Mouse (Mus musculus) frontal cortex, postnatal 14 days (tissue): ENCODE measurements at regions not wholly inside any gene's neighbourhood (a gene's known extent, or its start where the extent isn't known, plus 50 kb on each side); places are given as distances from the start of the nearest gene placed in this dataset.

Experiments used
- DNase-seq, 2 experiments: peaks; one replicate each; pipeline ENCODE4 v3.0.0; 2022; ENCODE audit warnings: low spot score in 2 of 2

DNA sequence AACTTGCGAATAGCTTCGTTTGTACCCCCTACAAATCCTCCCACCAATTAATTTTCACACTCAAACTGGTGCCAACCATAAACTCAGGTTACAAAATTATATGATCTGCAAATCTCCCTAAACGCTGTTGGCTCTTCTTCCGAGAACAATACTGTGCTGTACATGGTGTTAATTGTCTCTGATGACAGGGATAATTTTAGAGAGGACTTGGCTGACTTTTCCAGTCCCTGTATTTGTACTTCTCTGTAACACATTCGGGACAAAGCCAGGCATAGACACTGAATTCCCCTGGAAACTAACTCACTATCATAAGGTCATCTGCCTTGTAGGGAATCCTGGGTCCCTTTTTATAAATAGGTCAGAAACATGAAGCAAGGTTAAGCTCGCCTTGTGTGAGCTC, 442.4 kb downstream of the Ppargc1a start:
- DNase-seq = no peak

- no peak for DNase-seq
Measured at GRCm38 (mm10) chr5:51110006-51110405, 457.5 kb downstream of the Ppargc1a start.

DNA sequence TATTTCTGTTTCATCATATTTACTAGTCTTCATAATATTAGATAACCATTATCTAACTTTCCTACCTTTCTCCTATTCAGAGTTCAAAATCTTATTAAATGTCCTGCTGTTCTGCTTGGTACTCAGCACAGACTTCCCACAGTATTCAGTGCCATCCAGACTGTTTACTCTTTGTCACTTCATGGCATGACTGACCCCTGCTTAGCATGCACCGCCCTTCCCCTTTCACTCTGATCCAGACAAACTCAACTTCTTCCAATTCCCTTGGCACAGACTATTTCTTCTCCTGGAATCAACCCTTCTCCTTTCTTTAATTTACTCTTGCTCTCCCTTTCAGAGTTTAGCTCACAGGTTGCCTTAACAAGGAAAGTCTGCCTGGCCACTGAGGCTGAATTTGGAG, 458.8 kb downstream of the Ppargc1a start:
- no peak for DNase-seq

DNA sequence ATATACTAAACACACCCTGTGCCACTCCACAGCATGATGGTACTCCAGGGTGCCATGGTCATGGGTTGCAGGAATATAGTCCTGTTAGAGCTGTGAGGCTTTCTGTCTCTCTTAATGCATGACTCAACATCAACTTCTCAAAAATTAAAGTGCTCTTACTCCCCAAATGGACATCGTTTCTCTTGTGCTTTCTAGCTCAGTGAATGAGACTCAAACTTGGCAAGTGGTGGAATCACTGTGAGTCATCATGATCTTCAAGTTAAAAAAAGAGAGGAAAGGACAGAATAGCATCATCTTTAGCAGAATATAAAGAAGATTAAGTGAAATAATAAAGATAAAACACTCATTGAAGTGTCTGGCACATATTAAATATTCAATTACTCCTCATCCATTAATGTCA, 459.3 kb downstream of the Ppargc1a start:
- no peak for DNase-seq

DNA sequence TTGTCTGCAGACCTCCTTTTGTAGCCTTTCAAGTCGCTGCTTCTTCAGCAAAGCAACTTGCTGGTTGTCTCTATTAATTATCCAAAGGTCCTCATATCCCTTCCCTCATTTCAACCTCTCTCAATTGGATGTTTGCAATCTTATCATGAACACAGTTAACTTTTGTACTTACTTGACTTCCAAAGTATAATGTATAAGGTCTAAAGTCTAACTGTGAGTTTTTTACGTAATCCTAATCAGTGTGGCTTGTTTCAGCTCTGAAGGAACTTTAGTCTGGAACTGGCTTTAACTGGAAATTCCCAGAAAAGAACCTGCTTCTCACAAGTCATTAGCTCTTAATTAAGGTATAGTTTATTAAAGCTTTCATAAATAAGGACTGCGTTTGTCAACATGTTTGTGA, 467.6 kb downstream of the Ppargc1a start:
- no peak for DNase-seq

DNA sequence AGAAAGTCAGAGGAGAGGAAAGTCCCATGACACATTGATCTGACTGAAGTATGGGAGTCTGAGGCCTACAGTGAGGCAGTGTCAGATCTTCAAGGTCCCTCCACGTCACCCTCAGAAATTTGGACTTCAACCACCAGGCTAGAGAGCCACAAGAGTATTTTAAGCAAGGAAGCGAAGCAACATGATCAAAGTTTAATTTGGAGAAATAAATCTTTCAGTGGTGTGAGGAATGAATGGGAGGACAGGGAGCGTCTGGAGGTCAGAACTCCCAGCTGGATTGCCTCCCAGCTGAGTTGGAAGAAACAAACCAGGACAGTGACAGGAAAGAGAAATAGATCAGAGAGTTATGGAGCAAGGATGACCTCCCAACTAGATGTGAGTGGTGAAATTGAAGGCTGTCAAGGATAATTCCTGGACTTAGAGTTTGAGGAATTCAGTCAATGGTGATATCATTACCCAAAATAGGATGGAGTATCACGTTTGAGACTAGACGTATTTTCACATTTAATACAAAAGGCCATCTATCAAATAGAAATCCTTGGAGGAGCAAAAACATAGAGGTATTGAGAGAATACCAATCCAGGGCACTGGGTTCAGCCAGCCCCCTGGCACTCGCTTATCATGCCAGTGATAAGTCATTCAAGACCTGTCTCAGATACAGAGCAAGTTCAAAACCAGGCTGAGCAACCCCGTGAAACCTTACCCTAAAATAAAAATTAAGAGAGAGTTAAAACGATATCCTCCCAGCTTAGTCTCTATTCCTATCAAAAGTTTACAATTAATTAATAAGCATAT, 494.7 kb downstream of the Ppargc1a start:
- no peak for DNase-seq

GRCm38 (mm10) chr5:51072146-51072545, 495.4 kb downstream of the Ppargc1a start:
- no peak for DNase-seq

GRCm38 (mm10) chr5:51069668-51070067, 497.9 kb downstream of the Ppargc1a start:
- DNase-seq = no peak

DNA sequence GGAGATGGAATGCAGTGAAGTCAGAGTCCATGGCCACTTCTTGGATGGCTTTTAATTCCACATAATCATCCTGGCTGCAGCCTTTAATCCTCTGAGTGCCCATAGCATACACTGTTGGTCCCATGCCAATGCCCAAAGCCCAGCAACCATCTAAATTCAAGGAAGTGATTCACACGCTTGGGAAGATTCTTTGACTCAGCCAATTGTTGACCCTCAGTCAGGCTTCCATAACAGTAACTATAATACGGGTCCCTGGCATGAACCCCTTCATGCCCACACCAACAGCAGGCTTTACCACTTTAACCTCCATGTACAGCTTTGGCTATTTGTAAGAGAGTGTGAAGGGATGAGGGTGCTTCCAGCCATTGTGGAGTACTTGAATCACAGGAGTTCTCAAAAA, 521.7 kb downstream of the Ppargc1a start:
- no peak for DNase-seq

- DNase-seq = no peak
Measured at GRCm38 (mm10) chr5:51041541-51042217, 525.8 kb downstream of the Ppargc1a start.

GRCm38 (mm10) chr5:51040926-51041325, 526.6 kb downstream of the Ppargc1a start:
- DNase-seq = no peak

- no peak for DNase-seq
Measured at GRCm38 (mm10) chr5:51040463-51040862, 527.1 kb downstream of the Ppargc1a start.

DNA sequence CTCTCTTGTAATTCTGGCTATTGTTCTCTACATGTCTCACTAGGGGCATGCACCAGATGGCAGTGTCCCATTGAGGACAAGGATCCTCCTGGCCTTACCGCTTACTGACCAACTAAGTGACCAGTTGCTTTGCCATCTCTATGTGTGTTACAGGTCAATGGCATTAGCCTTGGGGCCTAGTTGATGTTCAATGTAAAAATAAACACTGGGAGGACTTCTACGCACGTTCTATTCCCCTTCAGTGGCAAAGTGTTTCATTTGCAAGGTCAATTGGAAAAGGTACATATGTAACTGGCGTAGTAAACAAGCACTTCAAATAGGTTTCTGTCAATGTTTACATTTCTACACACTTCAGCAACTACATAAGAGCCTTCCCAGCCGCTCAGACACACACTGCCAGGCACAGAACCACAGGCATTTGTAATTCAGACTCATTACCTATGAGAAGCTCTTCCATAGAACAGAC, 527.8 kb downstream of the Ppargc1a start:
- DNase-seq = no peak

DNA sequence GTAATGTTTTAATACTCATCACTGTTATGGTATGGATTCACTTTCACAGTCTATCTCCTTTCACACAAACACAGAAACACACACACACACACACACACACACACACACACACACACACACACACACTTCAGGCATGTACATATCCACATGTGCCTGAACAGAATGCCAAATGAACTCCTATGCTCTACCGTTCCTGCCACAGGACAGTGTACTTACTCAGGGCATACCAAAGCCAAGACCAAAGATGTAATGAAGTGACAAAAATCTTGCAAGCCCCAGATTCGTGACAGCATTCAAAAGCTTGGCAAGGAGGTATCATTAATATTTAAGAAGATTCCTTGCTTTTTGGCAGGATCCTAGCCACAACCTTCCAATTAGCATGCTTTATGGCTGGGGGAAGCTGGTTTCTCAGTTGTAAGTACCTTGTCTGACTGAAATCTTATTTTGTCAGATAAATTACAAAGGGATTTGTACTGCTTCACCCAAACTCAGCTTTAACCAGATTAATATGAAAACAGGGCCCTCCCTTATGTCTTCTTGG, 531.0 kb downstream of the Ppargc1a start:
- no peak for DNase-seq

DNA sequence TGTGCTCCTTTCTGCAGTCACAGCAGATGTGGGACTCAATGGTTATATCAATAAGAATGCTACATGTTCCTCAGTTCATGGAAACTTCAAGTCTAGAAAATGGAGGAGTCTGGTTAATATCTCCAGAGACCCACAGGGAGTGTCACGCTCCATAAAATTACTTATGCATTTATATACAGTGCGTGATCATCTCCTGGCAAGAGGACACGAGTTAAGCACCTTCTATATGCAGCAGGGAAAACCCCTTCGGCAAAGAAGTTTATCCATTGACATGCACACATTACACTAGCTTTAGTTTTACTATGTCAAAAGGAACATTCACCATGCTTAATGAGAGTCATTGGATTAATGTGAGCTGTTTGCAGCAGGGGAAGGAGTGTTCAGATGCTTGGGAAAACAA, 538.6 kb downstream of the Ppargc1a start:
- no peak for DNase-seq

DNA sequence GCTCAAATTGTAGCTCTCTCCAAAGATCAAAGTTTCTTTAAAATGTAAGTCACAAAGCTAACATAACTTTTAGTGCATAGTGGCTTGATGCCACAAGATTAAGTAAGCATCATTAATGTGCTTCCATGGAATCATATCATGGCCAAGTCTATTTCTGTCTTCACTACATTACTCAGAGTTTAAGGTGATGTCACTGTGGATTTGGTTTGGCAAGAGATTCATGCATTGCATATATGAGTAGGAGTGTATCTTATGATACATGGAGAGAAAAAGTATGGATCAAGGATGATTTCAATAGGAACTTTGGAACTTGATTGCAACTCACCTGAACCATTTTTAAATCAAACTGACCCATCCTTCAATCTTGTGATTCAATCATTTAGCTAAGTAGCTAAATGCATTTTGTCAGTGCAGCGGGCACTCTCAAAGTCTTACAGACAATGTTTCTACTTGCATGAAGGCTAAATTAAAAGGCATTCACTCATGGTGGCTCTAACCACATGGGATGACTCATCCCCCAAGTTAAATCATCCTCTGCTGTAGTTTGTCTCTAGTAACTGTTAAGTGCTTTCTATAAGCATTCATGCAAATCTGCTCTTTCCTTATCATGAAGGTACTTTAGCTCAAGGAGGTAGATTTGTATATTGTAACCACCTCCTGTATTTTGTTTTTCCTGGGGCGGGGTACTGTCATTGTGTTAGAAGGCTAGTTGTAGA, 576.5 kb downstream of the Ppargc1a start:
- no peak for DNase-seq
